Mouse (Mus musculus): ENCODE measurements around the gene Gkn3. TPM values are rescaled to one million over a fixed set of nuclear protein-coding genes. Genes with fewer than 3 reads are reported as not detected.

Gene Gkn3
- polyA plus RNA-seq, 1 experiment: not detected

- no peak for TF ChIP-seq POLR2A (IDR thresholded peaks at IDR 0.05; ENCODE audit: borderline replicate concordance, control insufficient read depth, low read depth, low read length)
- TF ChIP-seq CTCF (IDR thresholded peaks at IDR 0.05; ENCODE audit: control insufficient read depth, insufficient read depth, low read length): no peak
- Histone ChIP-seq H3K27ac (ENCODE audit: control insufficient read depth, insufficient read depth, low read depth, low read length, poor library complexity) (no peak overlapping the region), H3K4me1 (ENCODE audit: control insufficient read depth, insufficient read depth, low read length) (no peaks in the 10 kb centered on the region), H3K4me3 (replicated peaks; ENCODE audit: control insufficient read depth, low read depth, low read length) (no peak overlapping the region)
- WGBS: 56% methylated on average over 3 of the region's 3 CpGs
Observed at GRCm38 (mm10) chr6:87412011-87412410, 23.3 kb upstream of the Gkn3 start.

GRCm38 (mm10) chr6:87401456-87401855, 12.7 kb upstream of the Gkn3 start:
- TF ChIP-seq POLR2A (IDR thresholded peaks at IDR 0.05; ENCODE audit: borderline replicate concordance, control insufficient read depth, low read depth, low read length): no peak
- TF ChIP-seq CTCF (IDR thresholded peaks at IDR 0.05; ENCODE audit: control insufficient read depth, insufficient read depth, low read length): no peak
- Histone ChIP-seq H3K27ac (ENCODE audit: control insufficient read depth, insufficient read depth, low read depth, low read length, poor library complexity) (no peak overlapping the region), H3K4me3 (replicated peaks; ENCODE audit: control insufficient read depth, low read depth, low read length) (no peak overlapping the region), H3K4me1 (ENCODE audit: control insufficient read depth, insufficient read depth, low read length) (peaks cover 2% of the 10 kb centered on the region; the same call in 1 of the 2 replicates)
- WGBS: 80% methylated on average over 6 of the region's 6 CpGs

GRCm38 (mm10) chr6:87399886-87400566, 11.3 kb upstream of the Gkn3 start:
- Histone ChIP-seq H3K27ac (ENCODE audit: control insufficient read depth, insufficient read depth, low read depth, low read length, poor library complexity) (peak overlapping the region; percentile 13; the same call in 1 of the 2 replicates), H3K4me1 (ENCODE audit: control insufficient read depth, insufficient read depth, low read length) (peaks cover 2% of the 10 kb centered on the region; the same call in 1 of the 2 replicates), H3K4me3 (replicated peaks; ENCODE audit: control insufficient read depth, low read depth, low read length) (no peak overlapping the region)
- TF ChIP-seq CTCF (IDR thresholded peaks at IDR 0.05; ENCODE audit: control insufficient read depth, insufficient read depth, low read length): no peak
- no peak for TF ChIP-seq POLR2A (IDR thresholded peaks at IDR 0.05; ENCODE audit: borderline replicate concordance, control insufficient read depth, low read depth, low read length)
- under 1% methylated on average over 4 of the region's 4 CpGs for WGBS

- 0% methylated on average over 5 of the region's 5 CpGs for WGBS
- TF ChIP-seq CTCF (IDR thresholded peaks at IDR 0.05; ENCODE audit: control insufficient read depth, insufficient read depth, low read length) (peak; percentile 98), POLR2A (IDR thresholded peaks at IDR 0.05; ENCODE audit: borderline replicate concordance, control insufficient read depth, low read depth, low read length) (no peak)
- H3K4me3 ChIP-seq (replicated peaks; ENCODE audit: control insufficient read depth, low read depth, low read length): no peak overlapping the region
- H3K4me1 ChIP-seq (ENCODE audit: control insufficient read depth, insufficient read depth, low read length): peaks cover 2% of the 10 kb centered on the region; the same call in 1 of the 2 replicates
- no peak overlapping the region for H3K27ac ChIP-seq (ENCODE audit: control insufficient read depth, insufficient read depth, low read depth, low read length, poor library complexity)
Observed at GRCm38 (mm10) chr6:87399137-87399536, 10.4 kb upstream of the Gkn3 start.

GRCm38 (mm10) chr6:87394783-87395182, 6.0 kb upstream of the Gkn3 start:
- Histone ChIP-seq H3K27ac (ENCODE audit: control insufficient read depth, insufficient read depth, low read depth, low read length, poor library complexity) (no peak overlapping the region), H3K4me3 (replicated peaks; ENCODE audit: control insufficient read depth, low read depth, low read length) (no peak overlapping the region), H3K4me1 (ENCODE audit: control insufficient read depth, insufficient read depth, low read length) (no peaks in the 10 kb centered on the region; the same call in 1 of the 2 replicates)
- no peak for TF ChIP-seq POLR2A (IDR thresholded peaks at IDR 0.05; ENCODE audit: borderline replicate concordance, control insufficient read depth, low read depth, low read length)
- TF ChIP-seq CTCF (IDR thresholded peaks at IDR 0.05; ENCODE audit: control insufficient read depth, insufficient read depth, low read length): no peak
- 69% methylated on average over 9 of the region's 9 CpGs for WGBS

GRCm38 (mm10) chr6:87393466-87394205, 4.9 kb upstream of the Gkn3 start:
- H3K27ac ChIP-seq (ENCODE audit: control insufficient read depth, insufficient read depth, low read depth, low read length, poor library complexity): no peak overlapping the region
- TF ChIP-seq POLR2A (IDR thresholded peaks at IDR 0.05; ENCODE audit: borderline replicate concordance, control insufficient read depth, low read depth, low read length) (no peak), CTCF (IDR thresholded peaks at IDR 0.05; ENCODE audit: control insufficient read depth, insufficient read depth, low read length) (no peak)
- H3K4me3 ChIP-seq (replicated peaks; ENCODE audit: control insufficient read depth, low read depth, low read length): no peak overlapping the region
- H3K4me1 ChIP-seq (ENCODE audit: control insufficient read depth, insufficient read depth, low read length): no peaks in the 10 kb centered on the region
- 37% methylated on average over 8 of the region's 8 CpGs for WGBS

GRCm38 (mm10) chr6:87389455-87389989, 787 bp upstream of the Gkn3 start:
- TF ChIP-seq POLR2A (IDR thresholded peaks at IDR 0.05; ENCODE audit: borderline replicate concordance, control insufficient read depth, low read depth, low read length) (no peak), CTCF (IDR thresholded peaks at IDR 0.05; ENCODE audit: control insufficient read depth, insufficient read depth, low read length) (no peak)
- 63% methylated on average over 5 of the region's 5 CpGs for WGBS
- no peaks in the 10 kb centered on the region for H3K4me1 ChIP-seq (ENCODE audit: control insufficient read depth, insufficient read depth, low read length)
- H3K4me3 ChIP-seq (replicated peaks; ENCODE audit: control insufficient read depth, low read depth, low read length): no peak overlapping the region
- H3K27ac ChIP-seq (ENCODE audit: control insufficient read depth, insufficient read depth, low read depth, low read length, poor library complexity): no peak overlapping the region

- no peak for TF ChIP-seq CTCF (IDR thresholded peaks at IDR 0.05; ENCODE audit: control insufficient read depth, insufficient read depth, low read length)
- TF ChIP-seq POLR2A (IDR thresholded peaks at IDR 0.05; ENCODE audit: borderline replicate concordance, control insufficient read depth, low read depth, low read length): no peak
- 85% methylated on average over 10 of the region's 10 CpGs for WGBS
Observed at GRCm38 (mm10) chr6:87386681-87387080, 2.1 kb downstream of the Gkn3 start.

More at GRCm38 (mm10) chr6:87386681-87387080, 2.1 kb downstream of the Gkn3 start:
- no peak overlapping the region for H3K4me3 ChIP-seq (replicated peaks; ENCODE audit: control insufficient read depth, low read depth, low read length)
- no peak overlapping the region for H3K27ac ChIP-seq (ENCODE audit: control insufficient read depth, insufficient read depth, low read depth, low read length, poor library complexity)
- no peaks in the 10 kb centered on the region for H3K4me1 ChIP-seq (ENCODE audit: control insufficient read depth, insufficient read depth, low read length)

Data from bone marrow, adult 2 months (tissue).